9 mouse cellular contexts compared by ENCODE assay signal in genomic region chr17:80017389-80017788, GRCm38 (mm10). TPM values are rescaled to one million over a fixed set of nuclear protein-coding genes. Genes with fewer than 3 reads are reported as not detected.
DNase-seq lines count a peak whose midpoint lies in the region; ATAC-seq and TF ChIP-seq lines count a peak whose summit lies in the region.
"Had no signal": no experiment of that assay in that cellular context is flagged by ENCODE, and none has a peak within 500 bp of the region (broad histone marks: within the 10 kb centered on the region; RNA-seq: fewer than 3 reads in every experiment).

No protein-coding gene starts in this region.

- no peaks in the 10 kb centered on the region for H3K4me1 ChIP-seq in midbrain, postnatal 0 days (ENCODE audit: insufficient read depth, low read length)
- peaks cover 6% of the 10 kb centered on the region for H3K4me1 ChIP-seq in midbrain, embryonic 13.5 days (replicated peaks)
- H3K4me1 ChIP-seq: neural tube, embryonic 12.5 days had no signal

- no peak overlapping the region for H3K27ac ChIP-seq in midbrain, postnatal 0 days (ENCODE audit: low read depth, low read length)
- no peak overlapping the region for H3K27ac ChIP-seq in midbrain, embryonic 13.5 days
- H3K27ac ChIP-seq: neural tube, embryonic 12.5 days had no signal

- TF ChIP-seq CTCF in midbrain, postnatal 0 days (IDR thresholded peaks at IDR 0.05), result peak; percentile 81

- no peaks in the 10 kb centered on the region for H3K27me3 ChIP-seq in midbrain, postnatal 0 days (ENCODE audit: insufficient read depth, low read length)
- no peaks in the 10 kb centered on the region; the same call in 1 of the 2 replicates for H3K27me3 ChIP-seq in midbrain, embryonic 13.5 days
- H3K27me3 ChIP-seq: neural tube, embryonic 12.5 days had no signal

- DNase-seq in midbrain, postnatal 0 days (ENCODE audit: low spot score), result peak; percentile 67
- DNase-seq in WW6 (ENCODE audit: low read depth, low spot score), result peak; percentile 63
- DNase-seq in cerebellum, postnatal 14 days, result peak; percentile 70 to 79
- peak; percentile 60 to 75 for DNase-seq in heart, postnatal 14 days
- peak; percentile 64 to 71 for DNase-seq in left cerebral cortex, postnatal 36 days (ENCODE audit: low spot score in 2 of 2)
- DNase-seq in yolk sac, embryonic 10.5 days (ENCODE audit: low spot score), result no peak

- intact Hi-C loops in heart, postnatal 14 days (cut with DNase I), result no loop called here
- intact Hi-C loops in left cerebral cortex, postnatal 36 days (cut with DNase I), result loop anchor here (10.0 kb wide), 2 partner anchors 167 to 903 kb away; no protein-coding TSS in a partner anchor

- 49% methylated on average over 12 of the region's 12 CpGs for WGBS in midbrain, postnatal 0 days
- WGBS in midbrain, embryonic 13.5 days, result 50% methylated on average over 12 of the region's 12 CpGs

- no peaks in the 10 kb centered on the region for H3K9me3 ChIP-seq in midbrain, postnatal 0 days (ENCODE audit: low read length)
- no peaks in the 10 kb centered on the region for H3K9me3 ChIP-seq in midbrain, embryonic 13.5 days
- H3K9me3 ChIP-seq: neural tube, embryonic 12.5 days had no signal

- H3K4me3 ChIP-seq in midbrain, postnatal 0 days (ENCODE audit: low read depth, low read length), result no peak overlapping the region
- H3K4me3 ChIP-seq in midbrain, embryonic 13.5 days (replicated peaks), result no peak overlapping the region
- H3K4me3 ChIP-seq: neural tube, embryonic 12.5 days had no signal

- no peak overlapping the region for H3K9ac ChIP-seq in midbrain, postnatal 0 days (replicated peaks; ENCODE audit: low read length, poor library complexity, severe bottlenecking)
- no peak overlapping the region for H3K9ac ChIP-seq in midbrain, embryonic 13.5 days (replicated peaks)
- H3K9ac ChIP-seq: neural tube, embryonic 12.5 days had no signal

- ATAC-seq in midbrain, postnatal 0 days (ENCODE audit: low FRiP score), result no peak
- ATAC-seq in midbrain, embryonic 13.5 days, result no peak
- peak; percentile 60; the same call in 1 of the 2 replicates for ATAC-seq in neutrophil, adult 5-6 weeks (ENCODE audit: extremely low read depth, insufficient number of reproducible peaks, low FRiP score, poor library complexity, severe bottlenecking)

- no peak overlapping the region for H3K4me2 ChIP-seq in midbrain, postnatal 0 days (ENCODE audit: low read depth, low read length, poor library complexity, severe bottlenecking)
- no peak overlapping the region for H3K4me2 ChIP-seq in midbrain, embryonic 13.5 days (replicated peaks)
- H3K4me2 ChIP-seq: neural tube, embryonic 12.5 days had no signal

- H3K36me3 ChIP-seq in midbrain, postnatal 0 days (ENCODE audit: insufficient read depth, low read length), result no peaks in the 10 kb centered on the region
- H3K36me3 ChIP-seq in midbrain, embryonic 13.5 days, result no peaks in the 10 kb centered on the region
- H3K36me3 ChIP-seq: neural tube, embryonic 12.5 days had no signal

RNA-seq across cellular contexts. Expression of gene Hnrnpll, which starts 44.7 kb away (rescaled TPM):
- total RNA-seq in midbrain, postnatal 0 days (2014; rRNA removed), result 56.1 and 64.5 TPM in 2 replicates
- polyA plus RNA-seq in midbrain, postnatal 0 days (2015; fragmentation: Nextera tagmentation; extraction: Ambion mirVana), result 36.3 and 38.5 TPM in 2 replicates
- polyA plus RNA-seq in midbrain, embryonic 13.5 days (2015; fragmentation: Nextera tagmentation; extraction: Ambion mirVana), result 70.2 and 76.7 TPM in 2 replicates
- total RNA-seq in heart, postnatal 14 days (2021), result 10 to 100 TPM; 27.0 to 29.3 TPM
- total RNA-seq in left cerebral cortex, postnatal 36 days (2021), result 10 to 100 TPM; 51.4 to 58.4 TPM
- total RNA-seq in neutrophil, adult 5-6 weeks (2017), result 64.2 and 73.1 TPM in 2 replicates
